Mouse (Mus musculus): Measurements from ENCODE around the gene Zdhhc13. TPM values are rescaled to one million over a fixed set of nuclear protein-coding genes. Genes with fewer than 3 reads are reported as not detected.

Zdhhc13 gene
- polyA plus RNA-seq (2017; shearing (Covaris generic)), result 40.4 TPM

GRCm38 (mm10) chr7:48788851-48789572 lies at the start of gene Zdhhc13:
TSS of gene Zdhhc13 (plus strand) at chr7:48789003.

GRCm38 (mm10) chr7:48847820-48848650 lies 59.2 kb downstream of the Zdhhc13 start, which contains the start of gene Csrp3:
TSS of gene Csrp3 (minus strand) at chr7:48848033.

Other genes with a start within 250 kb of the Zdhhc13 start
- not detected for gene Mrgprb2, start 230.9 kb upstream of the Zdhhc13 start, polyA plus RNA-seq (2017; shearing (Covaris generic))
- not detected for gene Mrgprb3, start 145.2 kb upstream of the Zdhhc13 start, polyA plus RNA-seq (2017; shearing (Covaris generic))
- gene Csrp3, start 59.0 kb downstream of the Zdhhc13 start, polyA plus RNA-seq (2017; shearing (Covaris generic)), result not detected
- gene E2f8, start 92.6 kb downstream of the Zdhhc13 start, polyA plus RNA-seq (2017; shearing (Covaris generic)), result 0.87 TPM
- 15.8 TPM for gene Nav2, start 119.7 kb downstream of the Zdhhc13 start, polyA plus RNA-seq (2017; shearing (Covaris generic))

Data from CD4-positive, CD25-positive, alpha-beta regulatory T cell (primary cell).